27 mouse cellular contexts compared by ENCODE assay signal in genomic region chr15:85966032-85966431, GRCm38 (mm10).
A peak's percentile ranks its signal among the peaks of the same experiment; 100 is the strongest.
DNase-seq lines count a peak whose midpoint lies in the region; ATAC-seq and TF ChIP-seq lines count a peak whose summit lies in the region.
"Had no signal": no experiment of that assay in that cellular context is flagged by ENCODE, and none has a peak within 500 bp of the region (broad histone marks: within the 10 kb centered on the region; RNA-seq: fewer than 3 reads in every experiment).

No protein-coding gene starts in this region.

- no peak overlapping the region for H3K9ac ChIP-seq in forebrain, postnatal 0 days
- no peak overlapping the region for H3K9ac ChIP-seq in midbrain, postnatal 0 days (replicated peaks; ENCODE audit: low read length, poor library complexity, severe bottlenecking)
- H3K9ac ChIP-seq: embryonic facial prominence, embryonic 13.5 days; heart, embryonic 12.5 days; heart, embryonic 15.5 days; hindbrain, embryonic 12.5 days; hindbrain, embryonic 15.5 days had no signal

- no peak for ATAC-seq in forebrain, postnatal 0 days
- no peak for ATAC-seq in midbrain, postnatal 0 days (ENCODE audit: low FRiP score)
- no peak for ATAC-seq in activated CD4-positive, CD25-positive, alpha-beta regulatory T cell, adult 4 months
- ATAC-seq: forebrain, embryonic 14.5 days; intestine, postnatal 0 days had no signal

- no peak overlapping the region for H3K4me2 ChIP-seq in forebrain, postnatal 0 days (ENCODE audit: low read depth)
- H3K4me2 ChIP-seq in midbrain, postnatal 0 days (ENCODE audit: low read depth, low read length, poor library complexity, severe bottlenecking), result no peak overlapping the region
- H3K4me2 ChIP-seq: embryonic facial prominence, embryonic 13.5 days; heart, embryonic 12.5 days; heart, embryonic 15.5 days; hindbrain, embryonic 12.5 days; hindbrain, embryonic 15.5 days had no signal

- DNase-seq in forebrain, embryonic 10.5 days (ENCODE audit: extremely low spot score, low spot score), result no peak
- DNase-seq in forebrain, postnatal 0 days, result no peak
- no peak for DNase-seq in midbrain, embryonic 10.5 days (ENCODE audit: low spot score)
- no peak for DNase-seq in midbrain, postnatal 0 days (ENCODE audit: low spot score)
- DNase-seq in 416B (ENCODE audit: low read depth), result peak; percentile 90
- peak; percentile 42 for DNase-seq in brain, adult 2 months (ENCODE audit: low read depth, low spot score)
- DNase-seq: adrenal gland, adult 8-10 months; adrenal gland, postnatal 25 days; cerebellum, adult 18-20 months; cerebellum, adult 9-11 months; cerebellum, postnatal 36 days; embryo, embryonic 11 days; gastrocnemius, postnatal 25 days; heart, adult 18-20 months; heart, postnatal 10 days; kidney, adult 2 months had no signal

- peaks cover 19% of the 10 kb centered on the region for H3K36me3 ChIP-seq in forebrain, embryonic 10.5 days (replicated peaks)
- no peaks in the 10 kb centered on the region for H3K36me3 ChIP-seq in forebrain, postnatal 0 days (ENCODE audit: insufficient read depth)
- peaks cover 34% of the 10 kb centered on the region for H3K36me3 ChIP-seq in midbrain, embryonic 10.5 days
- no peaks in the 10 kb centered on the region for H3K36me3 ChIP-seq in midbrain, postnatal 0 days (ENCODE audit: insufficient read depth, low read length)
- H3K36me3 ChIP-seq: embryonic facial prominence, embryonic 10.5 days; embryonic facial prominence, embryonic 13.5 days; heart, embryonic 12.5 days; heart, embryonic 15.5 days; hindbrain, embryonic 12.5 days; hindbrain, embryonic 15.5 days had no signal

- WGBS in forebrain, embryonic 10.5 days, result 92% methylated on average over 7 of the region's 7 CpGs
- WGBS in forebrain, postnatal 0 days, result 57% methylated on average over 7 of the region's 7 CpGs
- WGBS in midbrain, embryonic 10.5 days, result 91% methylated on average over 7 of the region's 7 CpGs
- WGBS in midbrain, postnatal 0 days, result 83% methylated on average over 7 of the region's 7 CpGs

- H3K27ac ChIP-seq in forebrain, embryonic 10.5 days, result peak overlapping the region; percentile 3; the same call in 1 of the 2 replicates
- H3K27ac ChIP-seq in forebrain, postnatal 0 days (ENCODE audit: low read depth, low read length), result no peak overlapping the region
- 0 out of 2 replicates have a peak overlapping the region, but pooled peaks have one; percentile 1 for H3K27ac ChIP-seq in midbrain, embryonic 10.5 days (replicated peaks)
- no peak overlapping the region for H3K27ac ChIP-seq in midbrain, postnatal 0 days (ENCODE audit: low read depth, low read length)
- H3K27ac ChIP-seq: embryonic facial prominence, embryonic 10.5 days; embryonic facial prominence, embryonic 13.5 days; heart, embryonic 15.5 days; hindbrain, embryonic 12.5 days; hindbrain, embryonic 15.5 days had no signal

- peaks cover 18% of the 10 kb centered on the region for H3K4me1 ChIP-seq in forebrain, embryonic 10.5 days
- no peaks in the 10 kb centered on the region for H3K4me1 ChIP-seq in forebrain, postnatal 0 days (ENCODE audit: insufficient read depth)
- H3K4me1 ChIP-seq in midbrain, embryonic 10.5 days, result peaks cover 17% of the 10 kb centered on the region
- H3K4me1 ChIP-seq in midbrain, postnatal 0 days (ENCODE audit: insufficient read depth, low read length), result no peaks in the 10 kb centered on the region; the same call in 1 of the 2 replicates

- no peaks in the 10 kb centered on the region for H3K27me3 ChIP-seq in forebrain, embryonic 10.5 days (ENCODE audit: poor library complexity, severe bottlenecking)
- H3K27me3 ChIP-seq in forebrain, postnatal 0 days (ENCODE audit: insufficient read depth, low read length), result no peaks in the 10 kb centered on the region
- no peaks in the 10 kb centered on the region for H3K27me3 ChIP-seq in midbrain, embryonic 10.5 days (ENCODE audit: low read depth, poor library complexity, severe bottlenecking)
- no peaks in the 10 kb centered on the region for H3K27me3 ChIP-seq in midbrain, postnatal 0 days (ENCODE audit: insufficient read depth, low read length)
- H3K27me3 ChIP-seq: embryonic facial prominence, embryonic 13.5 days; heart, embryonic 12.5 days; heart, embryonic 15.5 days; hindbrain, embryonic 12.5 days; hindbrain, embryonic 15.5 days had no signal

- no peak for TF ChIP-seq CTCF in forebrain, postnatal 0 days (IDR thresholded peaks at IDR 0.05; ENCODE audit: low read depth)
- no peak for TF ChIP-seq CTCF in midbrain, postnatal 0 days (IDR thresholded peaks at IDR 0.05)

- no peaks in the 10 kb centered on the region for H3K9me3 ChIP-seq in forebrain, embryonic 10.5 days
- H3K9me3 ChIP-seq in forebrain, postnatal 0 days (ENCODE audit: low read length), result no peaks in the 10 kb centered on the region
- no peaks in the 10 kb centered on the region for H3K9me3 ChIP-seq in midbrain, embryonic 10.5 days (replicated peaks)
- no peaks in the 10 kb centered on the region for H3K9me3 ChIP-seq in midbrain, postnatal 0 days (ENCODE audit: low read length)
- H3K9me3 ChIP-seq: embryonic facial prominence, embryonic 10.5 days; embryonic facial prominence, embryonic 13.5 days; G1E; heart, embryonic 12.5 days; heart, embryonic 15.5 days; hindbrain, embryonic 12.5 days; hindbrain, embryonic 15.5 days had no signal

- H3K4me3 ChIP-seq in forebrain, embryonic 10.5 days, result no peak overlapping the region
- no peak overlapping the region for H3K4me3 ChIP-seq in forebrain, postnatal 0 days (ENCODE audit: low read depth, low read length)
- H3K4me3 ChIP-seq in midbrain, embryonic 10.5 days, result no peak overlapping the region
- no peak overlapping the region for H3K4me3 ChIP-seq in midbrain, postnatal 0 days (ENCODE audit: low read depth, low read length)
- H3K4me3 ChIP-seq: embryonic facial prominence, embryonic 10.5 days; embryonic facial prominence, embryonic 13.5 days; erythroblast, embryonic 14.5 days; heart, embryonic 12.5 days; heart, embryonic 15.5 days; hindbrain, embryonic 12.5 days; hindbrain, embryonic 15.5 days had no signal

Comparison
In these comparisons a context has a peak if more than half of its experiments do, and no peak if none do; other contexts are left out.
1. H3K27ac ChIP-seq: peak in forebrain, embryonic 10.5 days (single experiment) and midbrain, embryonic 10.5 days (single experiment); none in forebrain, postnatal 0 days (single experiment) and midbrain, postnatal 0 days (single experiment).
2. DNase-seq: peak in 416B (single experiment) and brain, adult 2 months (single experiment); none in forebrain, embryonic 10.5 days (single experiment), forebrain, postnatal 0 days (single experiment), midbrain, embryonic 10.5 days (single experiment) and midbrain, postnatal 0 days (single experiment).